Mouse (Mus musculus) inflammation-experienced regulatory T-cells, adult 6 months (primary cell): ENCODE data around the gene Plk1. TPM values are rescaled to one million over a fixed set of nuclear protein-coding genes. Genes with fewer than 3 reads are reported as not detected.

Source experiments
- ATAC-seq: one replicate; pipeline ENCODE4 v1.8.0; 2017
- polyA plus RNA-seq, 3 experiments: library from polyadenylated mRNA; unstranded; fragments of 100-300 nt; shearing (Covaris generic); gene quantifications; one replicate each; pipeline ENCODE4 v1.2.1; 2017

Plk1 gene
- polyA plus RNA-seq, 3 experiments from 2014 or later: 3.8 to 52.8 (median 5.5) TPM

DNA sequence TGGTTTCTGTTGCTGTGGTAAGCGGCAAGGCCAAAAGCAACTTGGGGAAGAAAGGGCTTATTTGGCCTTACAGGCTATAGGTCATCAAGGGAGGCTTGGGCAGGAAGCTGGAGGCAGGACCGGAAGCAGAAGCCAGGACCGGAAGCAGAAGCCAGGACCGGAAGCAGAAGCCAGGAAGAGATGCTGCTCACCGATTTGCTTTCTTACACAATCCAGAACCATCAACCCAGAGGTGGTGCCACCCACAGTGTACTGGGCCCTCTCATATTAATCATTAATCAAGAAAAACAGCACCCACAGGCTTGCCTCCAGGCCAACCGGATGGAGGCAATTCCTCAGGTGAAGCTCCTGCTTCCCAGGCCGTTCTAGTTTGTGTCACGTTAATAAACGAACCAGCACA lies 37.5 kb downstream of the Plk1 start:
- ATAC-seq: no peak

DNA sequence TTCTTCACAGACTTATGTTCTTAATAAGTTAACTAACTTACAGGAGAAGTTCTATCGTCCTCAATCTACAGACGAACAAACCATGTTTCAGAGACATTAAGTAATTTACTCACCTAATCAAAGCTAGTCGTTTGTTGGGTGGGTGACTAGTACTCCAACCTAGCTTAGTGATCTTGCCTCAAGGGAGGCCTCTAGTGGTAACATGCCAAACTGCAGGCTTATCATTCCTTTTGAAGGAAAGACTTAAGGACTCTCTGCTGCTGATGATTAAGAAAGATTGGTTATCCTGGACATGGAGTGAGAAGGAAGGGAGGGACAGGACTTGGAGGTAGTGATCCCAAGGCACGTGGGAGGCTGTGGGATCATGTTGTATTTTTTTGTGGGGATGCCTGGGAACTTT lies 38.1 kb downstream of the Plk1 start:
- peak; percentile 56 for ATAC-seq

DNA sequence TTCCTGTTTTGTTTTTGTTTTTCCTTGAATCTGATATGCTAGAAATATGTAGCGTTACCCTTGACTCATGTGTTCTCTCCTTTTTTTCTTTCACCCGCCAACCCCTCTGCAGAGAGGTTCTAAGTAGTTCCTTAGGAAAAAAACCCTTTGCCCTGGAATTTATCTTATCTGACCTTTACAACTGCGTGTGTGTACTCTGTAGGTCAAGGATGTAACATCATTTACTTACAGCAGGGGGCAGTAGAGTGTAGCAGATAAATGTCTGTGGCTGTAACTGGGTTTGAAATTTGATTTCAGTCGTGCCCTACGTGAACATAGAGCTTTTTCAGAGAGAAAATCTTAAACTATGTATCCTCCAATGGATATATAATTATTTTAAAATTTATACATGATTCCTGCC lies 40.1 kb downstream of the Plk1 start:
- no peak for ATAC-seq

DNA sequence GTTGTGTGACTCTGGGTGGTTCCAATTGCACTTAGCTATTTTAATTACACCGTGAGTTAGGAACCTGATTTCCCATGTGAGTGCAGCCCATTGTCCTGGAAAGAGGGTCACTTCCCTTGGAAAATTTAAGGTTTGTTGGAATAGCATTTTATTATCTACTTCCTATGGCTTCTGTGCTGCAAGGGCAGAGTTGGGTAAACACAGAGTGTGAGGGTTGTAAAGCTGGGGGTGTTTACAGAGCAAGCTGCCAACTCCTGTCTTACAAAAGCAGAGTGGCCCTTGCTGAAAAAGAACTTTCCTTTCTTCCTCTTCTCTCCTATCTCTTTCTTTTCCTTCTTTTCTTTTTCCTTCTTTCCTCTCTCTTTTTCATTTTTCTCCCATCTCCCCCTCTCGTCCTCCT lies 44.7 kb downstream of the Plk1 start:
- ATAC-seq: no peak

DNA sequence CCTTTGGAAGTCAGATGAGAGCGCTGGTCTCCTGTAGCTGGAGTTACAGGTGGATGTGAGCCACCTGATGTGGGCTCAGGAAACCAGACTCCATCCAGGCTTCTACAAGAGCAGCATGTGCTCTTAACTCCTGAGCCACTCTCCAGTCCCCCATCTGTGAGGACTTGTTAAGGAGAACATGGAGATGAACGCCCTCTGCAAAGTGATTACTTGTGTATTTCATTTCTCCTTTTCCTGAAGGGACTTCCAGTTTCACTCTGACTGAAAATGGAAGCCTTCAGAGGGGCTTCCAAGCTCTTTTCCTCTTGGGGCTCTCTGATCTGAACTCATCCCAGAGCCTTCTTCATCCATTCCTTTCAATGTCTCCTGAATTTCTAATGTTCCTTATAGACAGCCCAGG lies 46.9 kb downstream of the Plk1 start:
- ATAC-seq: no peak

DNA sequence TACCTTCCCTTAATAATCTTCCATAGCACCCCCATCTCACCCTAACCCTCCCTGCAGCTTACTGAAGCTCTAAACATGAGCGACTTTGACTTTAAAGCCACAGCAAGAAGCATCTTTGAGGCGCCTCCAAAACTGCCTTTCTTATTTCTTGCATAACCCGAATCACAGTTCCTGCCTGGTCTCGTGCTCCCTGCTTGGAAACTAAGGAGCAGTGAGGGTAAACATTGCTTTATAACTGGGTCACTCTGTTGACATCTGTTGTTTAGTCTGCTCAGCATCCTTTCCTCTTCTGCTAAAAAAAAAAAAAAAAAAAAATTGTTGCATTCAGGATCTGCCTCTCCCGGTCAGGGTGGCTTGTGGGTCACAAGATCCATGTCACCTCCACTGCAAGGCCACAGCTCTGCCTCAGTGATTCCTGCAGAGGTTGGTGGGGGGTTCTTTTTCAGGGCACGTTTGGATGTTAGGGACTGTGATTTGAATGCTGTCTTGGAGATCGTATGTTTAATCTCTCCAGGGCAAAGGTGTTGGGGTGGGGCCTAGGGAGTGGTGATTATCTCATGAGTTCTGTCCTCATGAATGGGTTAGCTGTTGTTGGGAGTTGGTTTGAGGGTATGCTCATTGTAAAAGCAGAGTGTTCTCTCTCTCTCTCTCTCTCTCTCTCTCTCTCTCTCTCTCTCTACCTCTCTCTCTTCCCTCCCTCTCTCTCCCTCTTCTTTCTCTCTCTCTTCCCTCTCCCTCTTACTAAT lies 49.2 kb downstream of the Plk1 start:
- ATAC-seq: no peak

DNA sequence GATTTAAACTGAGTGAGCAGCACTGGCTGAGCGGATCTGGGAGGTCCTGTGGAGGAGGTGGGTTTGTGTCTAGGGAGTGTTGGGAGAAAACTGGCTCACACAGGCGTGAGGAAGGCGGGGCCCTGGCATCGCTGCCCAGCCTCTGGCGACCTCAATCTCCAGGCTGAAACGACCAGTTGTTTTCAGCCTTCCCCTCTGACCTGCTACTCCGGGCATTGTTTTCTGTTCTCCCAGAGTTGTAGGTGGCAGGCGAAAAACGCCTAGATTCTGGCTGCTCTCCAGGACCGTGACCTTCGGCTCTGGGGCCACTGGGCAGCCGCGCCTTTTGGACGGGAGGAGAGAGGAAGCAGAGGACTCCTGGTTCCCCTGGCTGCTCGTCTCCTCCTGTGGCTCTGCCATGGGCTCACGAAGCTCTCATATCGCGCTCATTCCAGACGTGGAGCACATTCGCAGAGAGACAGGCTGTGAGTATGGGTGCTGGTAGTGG lies 60.1 kb downstream of the Plk1 start, which contains the start of gene Chp2:
Gene Chp2, plus strand, starts transcription at position 182 of the 487 bp plus-strand sequence.
- ATAC-seq: no peak

Other genes starting within 250 kb of the Plk1 start
- 1 to 10 TPM; 4.6 to 9.4 (median 8.5) TPM for gene Cog7, start 177.7 kb upstream of the Plk1 start, polyA plus RNA-seq
- gene Gga2, start 138.2 kb upstream of the Plk1 start, polyA plus RNA-seq: 1 to 10 TPM in 2 of 3 experiments, under 1 TPM in 1; 0.92 to 1.6 (median 1.1) TPM
- 10 to 100 TPM in 2 of 3 experiments, 1 to 10 TPM in 1; 9.1 to 14.3 (median 10.4) TPM for gene Ubfd1, start 92.3 kb upstream of the Plk1 start, polyA plus RNA-seq
- 1 to 10 TPM; 2.4 to 7.1 (median 4.9) TPM for gene Ears2, start 92.2 kb upstream of the Plk1 start, polyA plus RNA-seq
- 100 to 1,000 TPM; 134 to 182 (median 141) TPM for gene Ndufab1, start 57.6 kb upstream of the Plk1 start, polyA plus RNA-seq
- 10 to 100 TPM in 2 of 3 experiments, 1 to 10 TPM in 1; 7.0 to 14.6 (median 11.6) TPM for gene Palb2, start 26.5 kb upstream of the Plk1 start, polyA plus RNA-seq
- gene Dctn5, start 26.4 kb upstream of the Plk1 start, polyA plus RNA-seq: 100 to 1,000 TPM; 109 to 137 (median 111) TPM
- not detected for gene Ern2, start 26.8 kb downstream of the Plk1 start, polyA plus RNA-seq
- not detected for gene Chp2, start 60.1 kb downstream of the Plk1 start, polyA plus RNA-seq
- 10 to 100 TPM; 45.1 to 89.5 (median 71.9) TPM for gene Prkcb, start 129.3 kb downstream of the Plk1 start, polyA plus RNA-seq